Mouse (Mus musculus) forebrain, postnatal 0 days (tissue): ENCODE results near the gene Pcsk5. TPM values are rescaled to one million over a fixed set of nuclear protein-coding genes. Genes with fewer than 3 reads are reported as not detected.
A peak's percentile ranks its signal among the peaks of the same experiment; 100 is the strongest.

Source experiments
- ATAC-seq: fragments of 200-750 bp; cut with Nextera tagmentation; 2 replicates; pipeline ENCODE4 v1.8.0; 2017; ENCODE audit warnings: mild to moderate bottlenecking, moderate library complexity
- DNase-seq: peaks from one replicate; pipeline ENCODE4 v3.0.0-alpha.2; 2015
- H3K27ac ChIP-seq: fragments of 300-500 bp; sonication (generic); 2 replicates; pipeline ENCODE4 v1.5.1; 2014; ENCODE audit warnings: low read depth, mild to moderate bottlenecking, antibody characterized with exemption, low read length, moderate library complexity, mixed read lengths
- H3K27me3 ChIP-seq: fragments of 300-500 bp; sonication (generic); 2 replicates; pipeline ENCODE4 v1.6.1; 2014; ENCODE audit warnings: mild to moderate bottlenecking, low read length, mixed read lengths; ENCODE audit not compliant: insufficient read depth
- H3K36me3 ChIP-seq: fragments of 300-500 bp; sonication (generic); 2 replicates; pipeline ENCODE4 v1.6.1; 2014; ENCODE audit warnings: mild to moderate bottlenecking, moderate library complexity; ENCODE audit not compliant: insufficient read depth
- H3K4me1 ChIP-seq: fragments of 300-500 bp; sonication (generic); 2 replicates; pipeline ENCODE4 v1.6.1; 2014; ENCODE audit warnings: antibody characterized with exemption; ENCODE audit not compliant: insufficient read depth
- H3K4me2 ChIP-seq: fragments of 300-500 bp; sonication (generic); 2 replicates; pipeline ENCODE4 v1.6.1; 2014; ENCODE audit warnings: low read depth, mild to moderate bottlenecking, moderate library complexity
- H3K4me3 ChIP-seq: fragments of 300-500 bp; sonication (generic); 2 replicates; pipeline ENCODE4 v1.5.1; 2014; ENCODE audit warnings: low read depth, low read length, mixed read lengths
- H3K9ac ChIP-seq: fragments of 300-500 bp; sonication (generic); 2 replicates; pipeline ENCODE4 v1.6.1; 2014; ENCODE audit warnings: mild to moderate bottlenecking
- H3K9me3 ChIP-seq: fragments of 300-500 bp; sonication (generic); 2 replicates; pipeline ENCODE4 v1.6.1; 2016; ENCODE audit warnings: low read length
- CTCF ChIP-seq: sonication (generic); IDR thresholded peaks from 2 replicates; pipeline ENCODE4 v1.5.1; 2016; ENCODE audit warnings: antibody characterized with exemption, control low read depth, low read depth
- WGBS: fragments of 180-500 bp; shearing (Covaris S2); extraction: QIAGEN DNeasy Blood & Tissue Kit; methylation state at CpG from one replicate; pipeline ENCODE4 v1.1.7; 2014; 5-methylcytosine and 5-hydroxymethylcytosine counted together
- polyA plus RNA-seq: library from polyadenylated mRNA; unstranded; fragments of >200 nt; fragmentation: Nextera tagmentation; extraction: Ambion mirVana; gene quantifications from 2 replicates; pipeline ENCODE4 v1.2.1, GENCODE M21; 2015
- total RNA-seq: library from RNA; depleted of rRNA; stranded (reverse); fragments of >200 nt; gene quantifications from 2 replicates; pipeline ENCODE4 v1.2.3, GENCODE M21; 2014

Gene Pcsk5
- total and polyA plus RNA-seq, 2 experiments from 2014 or later = 11.2 to 15.1 TPM

- no peak for DNase-seq
These were observed 63.4 kb downstream of the Pcsk5 start for GRCm38 (mm10) chr19:17774061-17774460.

GRCm38 (mm10) chr19:17769610-17770399 lies 67.6 kb downstream of the Pcsk5 start:
- Histone ChIP-seq H3K4me2 (no peak overlapping the region), H3K4me3 (no peak overlapping the region), H3K9me3 (no peaks in the 10 kb centered on the region), H3K27ac (no peak overlapping the region), H3K9ac (no peak overlapping the region), H3K27me3 (no peaks in the 10 kb centered on the region), H3K4me1 (no peaks in the 10 kb centered on the region), H3K36me3 (no peaks in the 10 kb centered on the region)
- DNase-seq = peak; percentile 31
- WGBS = 59% methylated on average over 5 of the region's 5 CpGs
- peak; percentile 42 for ATAC-seq
- TF ChIP-seq CTCF = peak; percentile 37

More at GRCm38 (mm10) chr19:17774061-17774460, 63.4 kb downstream of the Pcsk5 start:
- Histone ChIP-seq H3K4me2 (no peak overlapping the region), H3K4me3 (no peak overlapping the region), H3K36me3 (no peaks in the 10 kb centered on the region), H3K27me3 (no peaks in the 10 kb centered on the region), H3K9ac (no peak overlapping the region), H3K27ac (no peak overlapping the region), H3K9me3 (no peaks in the 10 kb centered on the region), H3K4me1 (no peaks in the 10 kb centered on the region)
- no peak for TF ChIP-seq CTCF
- WGBS = 48% methylated on average over 1 of the region's 1 CpGs
- ATAC-seq = peak; percentile 32; the same call in 1 of the 2 replicates

- Histone ChIP-seq H3K4me1 (no peaks in the 10 kb centered on the region), H3K27ac (no peak overlapping the region), H3K9ac (no peak overlapping the region), H3K27me3 (no peaks in the 10 kb centered on the region), H3K4me2 (no peak overlapping the region), H3K9me3 (no peaks in the 10 kb centered on the region), H3K4me3 (no peak overlapping the region), H3K36me3 (no peaks in the 10 kb centered on the region)
- DNase-seq (no peak), ATAC-seq (no peak)
- 83% methylated on average over 2 of the region's 2 CpGs for WGBS
- no peak for TF ChIP-seq CTCF
These were observed 72.4 kb downstream of the Pcsk5 start for GRCm38 (mm10) chr19:17765001-17765400.

GRCm38 (mm10) chr19:17762740-17763139 lies 74.7 kb downstream of the Pcsk5 start:
- Histone ChIP-seq H3K27ac (no peak overlapping the region), H3K9me3 (no peaks in the 10 kb centered on the region), H3K4me1 (no peaks in the 10 kb centered on the region), H3K36me3 (no peaks in the 10 kb centered on the region), H3K27me3 (no peaks in the 10 kb centered on the region), H3K9ac (no peak overlapping the region), H3K4me3 (no peak overlapping the region), H3K4me2 (no peak overlapping the region)
- TF ChIP-seq CTCF = no peak
- DNase-seq = no peak
- no peak for ATAC-seq

GRCm38 (mm10) chr19:17761678-17762077 lies 75.8 kb downstream of the Pcsk5 start:
- no peak overlapping the region for H3K4me3 ChIP-seq
- no peak for DNase-seq
- no peaks in the 10 kb centered on the region for H3K4me1 ChIP-seq
- no peak for ATAC-seq
- H3K27ac ChIP-seq = no peak overlapping the region
- H3K27me3 ChIP-seq = no peaks in the 10 kb centered on the region
- 66% methylated on average over 5 of the region's 5 CpGs for WGBS
- no peaks in the 10 kb centered on the region for H3K36me3 ChIP-seq
- H3K9ac ChIP-seq = no peak overlapping the region
- H3K9me3 ChIP-seq = no peaks in the 10 kb centered on the region
- TF ChIP-seq CTCF = no peak
- H3K4me2 ChIP-seq = no peak overlapping the region

- H3K27me3 ChIP-seq = no peaks in the 10 kb centered on the region
- H3K4me1 ChIP-seq = no peaks in the 10 kb centered on the region
- no peak overlapping the region for H3K4me3 ChIP-seq
- no peaks in the 10 kb centered on the region for H3K36me3 ChIP-seq
- no peak overlapping the region for H3K9ac ChIP-seq
- no peak for DNase-seq
- no peak for ATAC-seq
- 40% methylated on average over 3 of the region's 3 CpGs for WGBS
- no peak overlapping the region for H3K27ac ChIP-seq
- no peak overlapping the region for H3K4me2 ChIP-seq
- TF ChIP-seq CTCF = no peak
- H3K9me3 ChIP-seq = no peaks in the 10 kb centered on the region
These were observed 84.6 kb downstream of the Pcsk5 start for GRCm38 (mm10) chr19:17752841-17753240.

GRCm38 (mm10) chr19:17748331-17748730 lies 89.1 kb downstream of the Pcsk5 start:
- Histone ChIP-seq H3K9me3 (no peaks in the 10 kb centered on the region), H3K4me2 (no peak overlapping the region), H3K27me3 (no peaks in the 10 kb centered on the region), H3K4me1 (no peaks in the 10 kb centered on the region), H3K4me3 (no peak overlapping the region), H3K9ac (no peak overlapping the region), H3K36me3 (no peaks in the 10 kb centered on the region), H3K27ac (no peak overlapping the region)
- ATAC-seq (no peak), DNase-seq (no peak)
- TF ChIP-seq CTCF = no peak
- 87% methylated on average over 3 of the region's 3 CpGs for WGBS
